Mouse (Mus musculus): ENCODE results near the gene Hipk2. TPM values are rescaled to one million over a fixed set of nuclear protein-coding genes. Genes with fewer than 3 reads are reported as not detected.
"Not testable (repeated sequence)": the region's sequence is repeated elsewhere in the genome, so short reads cannot be mapped to it uniquely, and the experiment has no call there.

The Hipk2 gene
- polyA plus RNA-seq, 1 experiment from 2014 or later, result 34.6 TPM

DNA sequence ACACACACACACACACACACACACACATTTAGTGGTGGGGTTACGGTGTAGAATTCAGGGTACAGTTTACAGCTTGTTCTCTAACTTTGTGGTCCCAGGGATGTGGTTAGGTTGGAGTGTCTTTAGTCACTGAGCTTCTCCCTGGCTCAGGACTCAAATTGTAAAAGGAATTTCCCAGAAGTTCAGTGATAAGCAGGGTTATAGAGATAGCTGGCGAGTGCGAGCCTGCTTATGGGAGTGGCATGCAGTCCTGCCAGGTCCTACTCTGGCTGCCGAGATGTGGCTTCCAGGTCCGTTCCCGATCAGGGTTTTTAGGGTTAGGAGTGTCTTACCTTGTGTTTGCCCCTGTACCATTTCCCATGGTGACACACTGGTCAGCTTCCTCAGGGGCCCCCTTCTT, 199.7 kb downstream of the Hipk2 start:
- no peak for ATAC-seq (ENCODE audit: low FRiP score, low read depth)
- no peak overlapping the region for H3K4me3 ChIP-seq
- H3K36me3 ChIP-seq, result no peaks in the 10 kb centered on the region
- H3K27ac ChIP-seq (replicated peaks), result no peak overlapping the region
- no peaks in the 10 kb centered on the region for H3K27me3 ChIP-seq
- no peak overlapping the region for H3K4me2 ChIP-seq
- no peaks in the 10 kb centered on the region for H3K4me1 ChIP-seq (replicated peaks)
- H3K9ac ChIP-seq, result no peak overlapping the region
- H3K9me3 ChIP-seq, result no peaks in the 10 kb centered on the region
- 87% methylated on average over 6 of the region's 6 CpGs for WGBS

DNA sequence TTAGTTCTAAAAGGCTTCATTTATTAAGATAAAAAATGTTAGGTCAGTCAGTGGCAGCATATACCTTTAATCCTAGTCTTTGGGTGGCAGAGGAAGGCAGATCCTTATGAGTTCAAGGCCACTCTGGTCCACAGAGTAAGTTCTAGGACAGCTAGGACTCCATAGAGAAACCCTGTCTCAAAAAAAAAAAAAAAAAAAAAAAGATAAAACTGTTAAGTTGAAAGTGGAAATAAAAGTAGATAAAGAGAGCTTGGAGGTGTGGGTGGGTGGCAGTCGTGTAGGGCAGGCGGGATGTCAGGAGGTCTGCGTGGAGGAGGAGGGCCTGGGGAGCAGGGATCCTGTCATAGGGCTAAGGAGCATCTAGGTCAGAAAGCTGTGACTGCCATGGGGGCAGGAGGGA, 204.0 kb downstream of the Hipk2 start:
- 82% methylated on average over 3 of the region's 3 CpGs for WGBS
- no peak overlapping the region for H3K4me2 ChIP-seq

DNA sequence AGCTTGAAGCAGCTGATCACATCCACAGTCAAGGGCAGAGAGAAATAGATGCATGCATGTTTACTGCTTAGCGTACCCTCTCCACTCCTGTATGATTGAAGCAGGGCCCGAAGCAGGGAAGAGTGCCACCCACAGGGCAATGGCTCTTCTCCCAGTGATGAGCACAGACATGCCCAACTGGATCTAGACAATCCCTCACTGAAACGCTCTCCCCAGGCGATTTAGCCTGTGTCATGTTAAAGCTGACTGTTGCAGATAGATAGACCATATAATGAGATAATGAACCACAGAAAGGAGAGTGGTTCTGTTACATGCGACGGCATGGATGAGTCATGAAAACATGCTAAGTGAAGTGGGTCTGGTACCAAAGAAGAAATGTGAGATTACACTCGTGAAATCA, 204.7 kb downstream of the Hipk2 start:
- ATAC-seq (ENCODE audit: low FRiP score, low read depth), result no peak
- Histone ChIP-seq H3K9ac (no peak overlapping the region), H3K9me3 (no peaks in the 10 kb centered on the region), H3K36me3 (no peaks in the 10 kb centered on the region), H3K4me2 (no peak overlapping the region), H3K27ac (replicated peaks) (no peak overlapping the region), H3K4me3 (no peak overlapping the region), H3K4me1 (replicated peaks) (no peaks in the 10 kb centered on the region), H3K27me3 (no peaks in the 10 kb centered on the region)
- 73% methylated on average over 7 of the region's 7 CpGs for WGBS

More for the DNA sequence above, 204.0 kb downstream of the Hipk2 start:
- no peaks in the 10 kb centered on the region for H3K4me1 ChIP-seq (replicated peaks)
- no peak for ATAC-seq (ENCODE audit: low FRiP score, low read depth)
- no peaks in the 10 kb centered on the region for H3K27me3 ChIP-seq
- H3K36me3 ChIP-seq, result no peaks in the 10 kb centered on the region
- no peak overlapping the region for H3K9ac ChIP-seq
- no peaks in the 10 kb centered on the region for H3K9me3 ChIP-seq
- H3K27ac ChIP-seq (replicated peaks), result no peak overlapping the region
- no peak overlapping the region for H3K4me3 ChIP-seq

- not testable (repeated sequence) for H3K36me3 ChIP-seq; H3K9me3 ChIP-seq; ATAC-seq (ENCODE audit: low FRiP score, low read depth); H3K27ac ChIP-seq (replicated peaks); H3K27me3 ChIP-seq; H3K9ac ChIP-seq; H3K4me3 ChIP-seq; H3K4me1 ChIP-seq (replicated peaks); H3K4me2 ChIP-seq
- WGBS, result 83% methylated on average over 1 of the region's 1 CpGs
These were observed 205.5 kb downstream of the Hipk2 start for GRCm38 (mm10) chr6:38670488-38670887.

GRCm38 (mm10) chr6:38669580-38669979, 206.4 kb downstream of the Hipk2 start:
- Histone ChIP-seq H3K9ac (no peak overlapping the region), H3K36me3 (no peaks in the 10 kb centered on the region), H3K4me1 (replicated peaks) (no peaks in the 10 kb centered on the region), H3K27ac (replicated peaks) (no peak overlapping the region), H3K4me3 (no peak overlapping the region), H3K9me3 (no peaks in the 10 kb centered on the region), H3K4me2 (no peak overlapping the region), H3K27me3 (no peaks in the 10 kb centered on the region)
- WGBS, result 71% methylated on average over 6 of the region's 6 CpGs
- ATAC-seq (ENCODE audit: low FRiP score, low read depth), result no peak

DNA sequence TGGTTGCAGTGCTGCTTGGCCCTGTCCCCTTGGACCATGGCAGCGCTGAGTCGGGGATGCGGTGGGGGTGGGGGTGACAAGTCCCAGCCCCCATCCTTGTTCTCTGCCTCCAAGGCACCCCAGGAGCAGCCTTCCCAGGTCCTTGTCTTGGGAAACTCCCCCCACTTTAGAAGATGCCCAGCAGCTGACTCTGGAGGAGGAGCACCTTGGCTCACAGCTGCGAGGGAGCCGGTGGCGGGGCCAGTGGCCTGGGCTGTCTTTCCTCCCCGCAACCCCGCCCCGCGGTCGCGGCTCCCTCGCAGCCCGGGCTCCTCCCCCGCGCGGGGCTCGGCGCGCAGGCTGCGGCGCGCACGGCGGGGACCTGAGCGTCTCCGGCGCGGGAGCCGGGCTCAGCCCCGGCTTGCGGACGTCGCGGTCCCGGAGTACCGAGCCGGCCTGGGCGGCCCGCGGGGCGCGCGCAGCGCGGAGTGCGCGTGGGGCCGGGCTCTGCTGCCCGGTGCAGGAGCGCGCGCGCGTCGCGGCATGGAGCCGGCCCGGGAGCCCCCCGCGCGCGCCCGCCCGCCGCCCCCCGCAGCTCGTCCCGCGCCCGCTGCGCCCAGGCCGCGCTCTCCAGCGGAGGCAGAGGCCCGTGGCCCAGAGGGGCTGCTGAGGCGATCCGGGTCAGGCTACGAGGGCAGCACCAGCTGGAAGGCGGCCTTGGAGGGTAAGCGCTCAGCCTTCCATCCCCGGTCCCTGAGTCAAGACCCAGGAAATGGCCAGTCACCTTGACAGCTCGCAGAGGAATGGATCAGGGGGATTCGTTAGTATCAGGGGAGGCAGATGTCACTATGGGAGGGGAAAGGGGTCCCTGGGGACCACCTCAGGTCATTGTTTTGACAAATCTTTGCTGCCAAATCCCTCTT, 213.0 kb downstream of the Hipk2 start, which contains the start of gene Clec2l:
Clec2l (plus strand) TSS at position 356 of the 902 bp plus-strand sequence.
- no peaks in the 10 kb centered on the region for H3K9me3 ChIP-seq
- peak within 1 kb of the TSS; percentile 69 for H3K9ac ChIP-seq
- H3K4me1 ChIP-seq (replicated peaks), result peaks cover 15% of the 10 kb centered on the region
- H3K4me2 ChIP-seq, result peak within 1 kb of the TSS; percentile 87
- H3K4me3 ChIP-seq, result peak within 1 kb of the TSS; percentile 64
- peak within 1 kb of the TSS; percentile 75 for H3K27ac ChIP-seq (replicated peaks)
- peak; percentile 89 for ATAC-seq (ENCODE audit: low FRiP score, low read depth)
- H3K36me3 ChIP-seq, result no peaks in the 10 kb centered on the region
- 0 out of 2 replicates have a peak, but pooled peaks cover 6% of the 10 kb centered on the region for H3K27me3 ChIP-seq
- WGBS, result under 1% methylated on average over 56 of the region's 84 CpGs

DNA sequence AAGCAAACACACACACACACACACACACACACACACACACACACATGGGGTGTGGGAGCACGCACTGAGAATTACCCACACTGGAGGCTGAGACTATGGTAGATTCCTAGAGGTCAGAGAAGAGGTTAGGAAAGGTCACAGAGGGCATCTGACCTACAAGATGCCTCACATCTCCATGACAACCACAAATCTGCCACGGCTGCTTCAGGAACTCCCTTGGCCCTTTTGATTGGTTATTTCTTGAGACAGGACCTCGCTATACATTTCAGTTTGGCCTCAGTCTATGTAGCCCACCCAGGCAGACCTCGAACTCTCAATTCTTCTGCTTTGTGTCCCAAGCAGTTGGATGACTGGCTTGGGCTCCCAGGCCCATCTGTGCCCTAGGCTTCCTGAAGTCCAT, 214.3 kb downstream of the Hipk2 start:
- H3K4me3 ChIP-seq, result no peak overlapping the region
- no peak overlapping the region for H3K9ac ChIP-seq
- H3K9me3 ChIP-seq, result no peaks in the 10 kb centered on the region
- no peak overlapping the region for H3K4me2 ChIP-seq
- H3K36me3 ChIP-seq, result no peaks in the 10 kb centered on the region
- H3K4me1 ChIP-seq (replicated peaks), result peaks cover 15% of the 10 kb centered on the region
- WGBS, result 8% methylated on average over 4 of the region's 4 CpGs
- H3K27me3 ChIP-seq, result 0 out of 2 replicates have a peak, but pooled peaks cover 6% of the 10 kb centered on the region
- no peak overlapping the region for H3K27ac ChIP-seq (replicated peaks)
- ATAC-seq (ENCODE audit: low FRiP score, low read depth), result no peak

- H3K36me3 ChIP-seq, result no peaks in the 10 kb centered on the region
- H3K4me3 ChIP-seq, result no peak overlapping the region
- no peak overlapping the region for H3K9ac ChIP-seq
- H3K4me1 ChIP-seq (replicated peaks), result 0 out of 2 replicates have a peak, but pooled peaks cover 3% of the 10 kb centered on the region
- WGBS, result 40% methylated on average over 14 of the region's 14 CpGs
- peak; percentile 69 for ATAC-seq (ENCODE audit: low FRiP score, low read depth)
- H3K27me3 ChIP-seq, result no peaks in the 10 kb centered on the region
- no peak overlapping the region for H3K27ac ChIP-seq (replicated peaks)
- H3K4me2 ChIP-seq, result no peak overlapping the region
- H3K9me3 ChIP-seq, result no peaks in the 10 kb centered on the region
These were observed 225.6 kb downstream of the Hipk2 start for GRCm38 (mm10) chr6:38650263-38650937.

DNA sequence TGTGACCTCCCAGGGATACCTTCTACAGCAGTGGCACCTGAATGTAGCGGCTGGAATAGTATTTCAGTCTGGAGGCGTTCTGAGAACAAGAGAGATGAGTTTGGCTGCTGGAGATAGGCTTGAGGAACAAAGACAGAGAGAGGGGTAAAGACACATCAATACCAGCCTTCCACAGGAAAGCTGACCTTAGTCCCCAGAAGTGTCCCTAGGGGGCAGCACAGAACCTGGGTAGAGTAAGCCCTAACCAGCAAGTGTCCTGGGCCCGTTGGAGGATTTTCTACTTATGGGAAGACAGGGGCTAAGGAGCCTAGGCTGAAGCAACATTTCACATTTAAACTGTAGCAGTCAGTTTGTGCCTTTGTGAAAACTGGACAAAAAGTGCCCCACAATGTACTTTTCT, 226.4 kb downstream of the Hipk2 start:
- Histone ChIP-seq H3K9ac (no peak overlapping the region), H3K27ac (replicated peaks) (no peak overlapping the region), H3K4me3 (no peak overlapping the region), H3K4me2 (no peak overlapping the region), H3K36me3 (no peaks in the 10 kb centered on the region), H3K4me1 (replicated peaks) (0 out of 2 replicates have a peak, but pooled peaks cover 3% of the 10 kb centered on the region), H3K27me3 (no peaks in the 10 kb centered on the region), H3K9me3 (no peaks in the 10 kb centered on the region)
- 75% methylated on average over 3 of the region's 3 CpGs for whole genome bisulfite sequencing
- ATAC-seq (ENCODE audit: low FRiP score, low read depth), result no peak

Other genes starting within 250 kb of the Hipk2 start
- gene Klrg2, start 238.9 kb downstream of the Hipk2 start, polyA plus RNA-seq (2015; fragmentation: Nextera tagmentation; extraction: Ambion mirVana), result 0.08 and 0.21 TPM in 2 replicates
- 36.8 and 43.6 TPM in 2 replicates for gene Clec2l, start 213.1 kb downstream of the Hipk2 start, polyA plus RNA-seq (2015; fragmentation: Nextera tagmentation; extraction: Ambion mirVana)
- 2.0 and 2.7 TPM in 2 replicates for gene Tbxas1, start 761 bp downstream of the Hipk2 start, polyA plus RNA-seq (2015; fragmentation: Nextera tagmentation; extraction: Ambion mirVana)
- 2.9 and 3.9 TPM in 2 replicates for gene Parp12, start 242.2 kb upstream of the Hipk2 start, polyA plus RNA-seq (2015; fragmentation: Nextera tagmentation; extraction: Ambion mirVana)

Data from hindbrain, embryonic 15.5 days (tissue).